ENCODE assay signal across 17 mouse cellular contexts in genomic region chr10:74931631-74932030, GRCm38 (mm10).
"Had no signal": no experiment of that assay in that cellular context is flagged by ENCODE, and none has a peak within 500 bp of the region (broad histone marks: within the 10 kb centered on the region; RNA-seq: fewer than 3 reads in every experiment).

No protein-coding gene starts in this region.

- H3K4me3 ChIP-seq: lung, embryonic 15.5 days; midbrain, embryonic 13.5 days; midbrain, embryonic 15.5 days; neural tube, embryonic 12.5 days had no signal

- H3K27me3 ChIP-seq: lung, embryonic 15.5 days; midbrain, embryonic 15.5 days; neural tube, embryonic 12.5 days had no signal

- H3K9ac ChIP-seq: liver, postnatal 0 days; lung, embryonic 15.5 days; midbrain, embryonic 13.5 days; midbrain, embryonic 15.5 days; neural tube, embryonic 12.5 days had no signal

- H3K9me3 ChIP-seq: lung, embryonic 15.5 days; midbrain, embryonic 13.5 days; midbrain, embryonic 15.5 days; neural tube, embryonic 12.5 days had no signal

- H3K27ac ChIP-seq: lung, embryonic 15.5 days; macrophage; midbrain, embryonic 13.5 days; midbrain, embryonic 15.5 days; neural tube, embryonic 12.5 days had no signal

- H3K4me1 ChIP-seq: lung, embryonic 15.5 days; midbrain, embryonic 13.5 days; midbrain, embryonic 15.5 days; neural tube, embryonic 12.5 days had no signal

- H3K36me3 ChIP-seq: lung, embryonic 15.5 days; midbrain, embryonic 13.5 days; midbrain, embryonic 15.5 days; neural tube, embryonic 12.5 days had no signal

- DNase-seq: liver, postnatal 0 days; lung, adult 2 months; lung, postnatal 14 days; lung, postnatal 36 days; right cerebral cortex, postnatal 14 days; right cerebral cortex, postnatal 4 days; spleen, adult 18-20 months; thymus, adult 2 months; thymus, postnatal 25 days; thymus, postnatal 4 days had no signal

- ATAC-seq: liver, postnatal 0 days; lung, postnatal 0 days; midbrain, embryonic 13.5 days; midbrain, embryonic 15.5 days had no signal

- H3K4me2 ChIP-seq: lung, embryonic 15.5 days; midbrain, embryonic 11.5 days; midbrain, embryonic 13.5 days; midbrain, embryonic 15.5 days; neural tube, embryonic 12.5 days had no signal
